Mouse (Mus musculus): Measurements from ENCODE around the gene Olfr279. TPM values are rescaled to one million over a fixed set of nuclear protein-coding genes. Genes with fewer than 3 reads are reported as not detected.

Gene Olfr279
- polyA plus RNA-seq, 1 experiment from 2014 or later = not detected

DNA sequence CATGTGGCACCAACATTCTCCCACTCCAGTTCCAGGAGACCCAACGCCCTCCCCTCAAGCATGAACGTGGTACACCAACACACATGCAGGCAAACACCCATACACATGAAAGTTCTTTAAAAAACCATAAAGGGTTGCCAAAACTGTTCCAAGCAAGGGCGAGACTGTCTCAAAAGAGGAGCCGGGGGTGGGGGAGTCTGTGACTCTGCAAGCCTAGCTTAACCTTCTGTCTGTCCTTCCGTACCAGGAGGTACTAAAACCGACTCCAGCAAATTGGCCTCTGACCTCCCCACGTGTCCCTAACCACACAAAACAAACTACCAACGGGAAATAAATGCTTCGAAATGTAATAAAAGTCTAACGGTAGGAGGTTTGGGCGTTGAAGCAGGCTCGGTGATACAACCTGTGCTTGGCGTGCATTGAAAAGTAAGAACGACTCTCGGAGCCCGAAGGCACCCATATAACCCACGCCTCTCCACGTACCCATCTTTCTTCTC is 40.9 kb downstream of the Olfr279 start:
- Histone ChIP-seq H3K9me3 (ENCODE audit: control insufficient read depth, low read length) (no peaks in the 10 kb centered on the region), H3K4me3 (ENCODE audit: low read depth, low read length) (peak overlapping the region; percentile 79), H3K27me3 (ENCODE audit: control insufficient read depth, insufficient read depth, low read length) (no peaks in the 10 kb centered on the region), H3K27ac (ENCODE audit: low read depth, low read length) (no peak overlapping the region), H3K4me2 (ENCODE audit: low read depth) (peak overlapping the region; percentile 62), H3K36me3 (ENCODE audit: control insufficient read depth, insufficient read depth, low read length) (peaks cover 12% of the 10 kb centered on the region), H3K4me1 (ENCODE audit: control insufficient read depth, insufficient read depth, low read length) (no peaks in the 10 kb centered on the region), H3K9ac (ENCODE audit: low read length) (peak overlapping the region; percentile 97)
- ATAC-seq (ENCODE audit: insufficient read depth, low FRiP score, low TSS enrichment) (no peak), DNase-seq (ENCODE audit: low spot score) (peak; percentile 28)
- WGBS = 1% methylated on average over 18 of the region's 18 CpGs

- Histone ChIP-seq H3K9me3 (ENCODE audit: control insufficient read depth, low read length) (no peaks in the 10 kb centered on the region), H3K27me3 (ENCODE audit: control insufficient read depth, insufficient read depth, low read length) (no peaks in the 10 kb centered on the region), H3K4me2 (ENCODE audit: low read depth) (peak within 1 kb of the TSS; percentile 62), H3K4me3 (ENCODE audit: low read depth, low read length) (peak within 1 kb of the TSS; percentile 79), H3K27ac (ENCODE audit: low read depth, low read length) (peak within 1 kb of the TSS; percentile 98), H3K36me3 (ENCODE audit: control insufficient read depth, insufficient read depth, low read length) (peaks cover 9% of the 10 kb centered on the region), H3K9ac (ENCODE audit: low read length) (peak within 1 kb of the TSS; percentile 97), H3K4me1 (ENCODE audit: control insufficient read depth, insufficient read depth, low read length) (no peaks in the 10 kb centered on the region)
- peak; percentile 100 for ATAC-seq (ENCODE audit: insufficient read depth, low FRiP score, low TSS enrichment)
- DNase-seq (ENCODE audit: low spot score) = peak; percentile 98
- WGBS = under 1% methylated on average over 69 of the region's 70 CpGs
Observed at GRCm38 (mm10) chr15:98533881-98534627, 41.9 kb downstream of the Olfr279 start, which contains the start of gene Kansl2. Kansl2 (minus strand) TSS chr15:98534264.

- Histone ChIP-seq H3K4me2 (ENCODE audit: low read depth) (no peak overlapping the region), H3K9me3 (ENCODE audit: control insufficient read depth, low read length) (no peaks in the 10 kb centered on the region), H3K4me3 (ENCODE audit: low read depth, low read length) (no peak overlapping the region), H3K27me3 (ENCODE audit: control insufficient read depth, insufficient read depth, low read length) (no peaks in the 10 kb centered on the region), H3K9ac (ENCODE audit: low read length) (no peak overlapping the region), H3K36me3 (ENCODE audit: control insufficient read depth, insufficient read depth, low read length) (peaks cover 4% of the 10 kb centered on the region), H3K4me1 (ENCODE audit: control insufficient read depth, insufficient read depth, low read length) (no peaks in the 10 kb centered on the region), H3K27ac (ENCODE audit: low read depth, low read length) (no peak overlapping the region)
- ATAC-seq (ENCODE audit: insufficient read depth, low FRiP score, low TSS enrichment) = no peak
- DNase-seq (ENCODE audit: low spot score) = no peak
- WGBS = 83% methylated on average over 4 of the region's 4 CpGs
Observed at GRCm38 (mm10) chr15:98535921-98536320, 43.7 kb downstream of the Olfr279 start.

DNA sequence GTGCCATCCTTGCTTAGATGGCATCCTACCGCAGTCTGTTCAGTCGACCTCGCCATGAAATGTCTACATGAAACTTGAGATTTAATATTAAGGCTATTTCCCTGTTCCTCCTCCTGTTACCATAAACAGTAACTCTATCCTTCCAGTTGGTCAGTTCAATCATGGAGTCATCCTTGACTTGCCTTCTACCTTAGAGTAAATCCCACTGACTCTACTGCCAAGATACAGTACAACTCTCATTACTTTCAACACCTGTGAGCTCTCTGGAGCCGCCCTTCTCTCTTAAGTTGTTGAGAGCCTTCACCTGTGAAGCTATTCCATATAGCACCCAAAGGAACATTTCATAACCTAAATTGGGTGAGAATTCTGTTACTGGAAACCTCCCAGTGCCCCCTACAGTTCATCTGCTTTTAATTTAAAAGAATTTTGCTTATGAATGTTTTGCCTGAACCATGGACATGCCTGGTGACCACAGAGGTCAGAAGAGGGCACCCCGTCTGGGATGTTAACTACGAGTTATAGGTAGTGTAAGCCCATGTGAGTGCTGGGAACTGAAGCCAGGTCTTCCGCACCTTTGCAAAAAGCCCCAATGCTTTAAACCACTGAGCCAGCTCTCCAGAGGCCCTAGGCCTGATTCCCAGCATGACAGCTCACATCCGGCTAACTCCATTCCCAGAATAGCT is 44.8 kb downstream of the Olfr279 start:
- ATAC-seq (ENCODE audit: insufficient read depth, low FRiP score, low TSS enrichment) (no peak), DNase-seq (ENCODE audit: low spot score) (no peak)
- Histone ChIP-seq H3K9me3 (ENCODE audit: control insufficient read depth, low read length) (no peaks in the 10 kb centered on the region), H3K27ac (ENCODE audit: low read depth, low read length) (no peak overlapping the region), H3K36me3 (ENCODE audit: control insufficient read depth, insufficient read depth, low read length) (no peaks in the 10 kb centered on the region), H3K4me2 (ENCODE audit: low read depth) (no peak overlapping the region), H3K27me3 (ENCODE audit: control insufficient read depth, insufficient read depth, low read length) (no peaks in the 10 kb centered on the region), H3K4me3 (ENCODE audit: low read depth, low read length) (no peak overlapping the region), H3K9ac (ENCODE audit: low read length) (no peak overlapping the region), H3K4me1 (ENCODE audit: control insufficient read depth, insufficient read depth, low read length) (no peaks in the 10 kb centered on the region)
- WGBS = 86% methylated on average over 8 of the region's 8 CpGs

DNA sequence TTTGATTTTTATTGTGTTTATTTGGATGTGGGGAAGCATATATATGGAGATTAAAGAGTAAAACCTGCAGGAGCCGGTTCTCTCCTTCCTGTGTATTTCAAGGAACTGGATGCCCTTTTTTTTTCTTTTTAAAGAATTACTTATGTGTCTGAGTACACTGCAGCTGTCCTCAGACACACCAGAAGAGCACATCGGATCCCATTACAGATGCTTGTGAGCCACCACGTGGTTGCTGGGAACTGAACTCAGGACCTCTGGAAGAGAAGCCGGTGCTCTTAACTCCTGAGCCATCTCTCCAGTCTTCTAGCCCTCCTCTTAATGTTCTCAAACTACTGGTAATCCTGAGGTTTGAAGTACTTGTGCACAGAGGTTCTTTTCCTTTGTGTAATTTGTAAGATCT is 45.7 kb downstream of the Olfr279 start:
- 73% methylated on average over 4 of the region's 4 CpGs for WGBS
- DNase-seq (ENCODE audit: low spot score) (no peak), ATAC-seq (ENCODE audit: insufficient read depth, low FRiP score, low TSS enrichment) (no peak)
- H3K27me3 ChIP-seq (ENCODE audit: control insufficient read depth, insufficient read depth, low read length) = no peaks in the 10 kb centered on the region
- H3K4me2 ChIP-seq (ENCODE audit: low read depth) = no peak overlapping the region
- H3K36me3 ChIP-seq (ENCODE audit: control insufficient read depth, insufficient read depth, low read length) = no peaks in the 10 kb centered on the region
- no peaks in the 10 kb centered on the region for H3K9me3 ChIP-seq (ENCODE audit: control insufficient read depth, low read length)
- H3K4me1 ChIP-seq (ENCODE audit: control insufficient read depth, insufficient read depth, low read length) = no peaks in the 10 kb centered on the region
- H3K27ac ChIP-seq (ENCODE audit: low read depth, low read length) = no peak overlapping the region
- no peak overlapping the region for H3K4me3 ChIP-seq (ENCODE audit: low read depth, low read length)
- H3K9ac ChIP-seq (ENCODE audit: low read length) = no peak overlapping the region

DNA sequence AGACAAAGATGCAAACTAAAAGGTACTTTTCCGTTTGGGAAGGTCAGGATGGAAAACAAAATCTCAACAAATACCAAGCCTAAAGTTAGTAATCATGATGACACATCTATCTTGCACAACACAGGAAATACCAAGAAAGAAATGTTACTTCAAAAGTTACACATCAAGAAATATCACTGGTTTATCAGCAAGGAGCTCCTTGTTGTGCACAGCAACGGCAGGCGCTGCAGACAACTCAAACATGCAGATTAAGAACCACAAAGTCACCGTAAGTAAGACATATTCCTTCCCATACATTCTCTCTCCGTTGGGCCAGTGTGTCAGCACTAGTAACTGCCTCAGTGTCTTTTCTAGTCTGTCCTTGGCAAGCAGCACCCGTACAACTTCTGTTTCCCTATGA is 48.9 kb downstream of the Olfr279 start:
- peaks cover 16% of the 10 kb centered on the region for H3K36me3 ChIP-seq (ENCODE audit: control insufficient read depth, insufficient read depth, low read length)
- no peak for ATAC-seq (ENCODE audit: insufficient read depth, low FRiP score, low TSS enrichment)
- H3K4me1 ChIP-seq (ENCODE audit: control insufficient read depth, insufficient read depth, low read length) = no peaks in the 10 kb centered on the region
- no peak for DNase-seq (ENCODE audit: low spot score)
- no peak overlapping the region for H3K27ac ChIP-seq (ENCODE audit: low read depth, low read length)
- H3K9me3 ChIP-seq (ENCODE audit: control insufficient read depth, low read length) = no peaks in the 10 kb centered on the region
- no peak overlapping the region for H3K4me2 ChIP-seq (ENCODE audit: low read depth)
- no peaks in the 10 kb centered on the region for H3K27me3 ChIP-seq (ENCODE audit: control insufficient read depth, insufficient read depth, low read length)
- no peak overlapping the region for H3K9ac ChIP-seq (ENCODE audit: low read length)
- WGBS = 92% methylated on average over 6 of the region's 6 CpGs
- H3K4me3 ChIP-seq (ENCODE audit: low read depth, low read length) = no peak overlapping the region

DNA sequence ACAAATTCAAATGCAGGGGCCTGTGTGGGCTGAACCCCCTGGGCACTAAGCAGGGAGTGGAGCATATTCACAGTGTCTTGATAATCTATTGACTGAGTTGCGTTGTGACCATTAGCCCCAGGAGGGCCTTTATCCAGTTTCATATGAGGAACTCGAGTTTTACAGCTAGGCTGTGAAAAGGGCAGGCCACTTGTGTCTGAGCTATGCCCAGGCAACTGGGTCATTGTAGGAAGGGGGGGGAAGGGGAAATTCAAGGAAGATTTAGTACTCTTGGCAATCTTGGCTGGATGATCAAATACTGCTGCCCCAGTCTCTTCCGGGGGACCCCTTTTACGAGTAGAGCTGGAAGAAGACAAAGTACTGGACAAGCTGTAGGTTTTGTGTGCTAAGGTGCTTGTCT is 51.1 kb downstream of the Olfr279 start:
- H3K9me3 ChIP-seq (ENCODE audit: control insufficient read depth, low read length) = no peaks in the 10 kb centered on the region
- no peak overlapping the region for H3K4me3 ChIP-seq (ENCODE audit: low read depth, low read length)
- no peak overlapping the region for H3K27ac ChIP-seq (ENCODE audit: low read depth, low read length)
- DNase-seq (ENCODE audit: low spot score) (no peak), ATAC-seq (ENCODE audit: insufficient read depth, low FRiP score, low TSS enrichment) (no peak)
- no peak overlapping the region for H3K9ac ChIP-seq (ENCODE audit: low read length)
- H3K36me3 ChIP-seq (ENCODE audit: control insufficient read depth, insufficient read depth, low read length) = peaks cover 20% of the 10 kb centered on the region
- WGBS = 79% methylated on average over 4 of the region's 4 CpGs
- no peaks in the 10 kb centered on the region for H3K4me1 ChIP-seq (ENCODE audit: control insufficient read depth, insufficient read depth, low read length)
- no peak overlapping the region for H3K4me2 ChIP-seq (ENCODE audit: low read depth)
- no peaks in the 10 kb centered on the region for H3K27me3 ChIP-seq (ENCODE audit: control insufficient read depth, insufficient read depth, low read length)

- H3K9me3 ChIP-seq (ENCODE audit: control insufficient read depth, low read length) = no peaks in the 10 kb centered on the region
- H3K4me1 ChIP-seq (ENCODE audit: control insufficient read depth, insufficient read depth, low read length) = no peaks in the 10 kb centered on the region
- DNase-seq (ENCODE audit: low spot score) (no peak), ATAC-seq (ENCODE audit: insufficient read depth, low FRiP score, low TSS enrichment) (no peak)
- no peak overlapping the region for H3K27ac ChIP-seq (ENCODE audit: low read depth, low read length)
- no peak overlapping the region for H3K4me3 ChIP-seq (ENCODE audit: low read depth, low read length)
- peaks cover 20% of the 10 kb centered on the region for H3K36me3 ChIP-seq (ENCODE audit: control insufficient read depth, insufficient read depth, low read length)
- WGBS = 92% methylated on average over 3 of the region's 3 CpGs
- no peak overlapping the region for H3K9ac ChIP-seq (ENCODE audit: low read length)
- H3K4me2 ChIP-seq (ENCODE audit: low read depth) = no peak overlapping the region
- H3K27me3 ChIP-seq (ENCODE audit: control insufficient read depth, insufficient read depth, low read length) = no peaks in the 10 kb centered on the region
Observed at GRCm38 (mm10) chr15:98545151-98545550, 52.9 kb downstream of the Olfr279 start.

DNA sequence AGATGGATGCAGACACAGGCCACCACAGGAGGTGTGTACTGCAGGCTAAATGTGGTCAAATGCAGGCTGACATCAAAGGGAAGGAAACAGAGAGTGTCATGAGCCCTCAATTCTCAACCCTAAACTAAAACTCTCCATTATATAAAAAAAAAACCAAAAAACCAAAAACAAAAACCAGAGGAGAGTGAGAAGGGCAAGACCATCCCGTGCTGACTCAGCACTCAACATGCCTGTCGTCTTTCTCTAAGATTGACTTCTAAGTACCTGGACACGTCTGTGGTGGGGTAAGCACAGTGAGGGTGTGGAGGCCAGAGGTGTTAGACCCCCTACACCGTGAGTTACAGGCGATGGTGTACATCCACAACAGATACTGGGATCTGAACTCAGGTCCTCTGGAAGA is 54.6 kb downstream of the Olfr279 start:
- DNase-seq (ENCODE audit: low spot score) = no peak
- Histone ChIP-seq H3K27ac (ENCODE audit: low read depth, low read length) (no peak overlapping the region), H3K36me3 (ENCODE audit: control insufficient read depth, insufficient read depth, low read length) (peaks cover 27% of the 10 kb centered on the region), H3K4me1 (ENCODE audit: control insufficient read depth, insufficient read depth, low read length) (no peaks in the 10 kb centered on the region), H3K27me3 (ENCODE audit: control insufficient read depth, insufficient read depth, low read length) (no peaks in the 10 kb centered on the region), H3K9me3 (ENCODE audit: control insufficient read depth, low read length) (no peaks in the 10 kb centered on the region), H3K4me3 (ENCODE audit: low read depth, low read length) (no peak overlapping the region), H3K4me2 (ENCODE audit: low read depth) (no peak overlapping the region), H3K9ac (ENCODE audit: low read length) (no peak overlapping the region)
- 92% methylated on average over 5 of the region's 5 CpGs for WGBS
- ATAC-seq (ENCODE audit: insufficient read depth, low FRiP score, low TSS enrichment) = no peak
